In genomic region chr7:62463007-62463877, GRCm38 (mm10) we compare ENCODE assay signal across 7 mouse cellular contexts. TPM values are rescaled to one million over a fixed set of nuclear protein-coding genes. Genes with fewer than 3 reads are reported as not detected.
DNase-seq lines count a peak whose midpoint lies in the region; ATAC-seq and TF ChIP-seq lines count a peak whose summit lies in the region.

No protein-coding gene starts in this region.

- no peaks in the 10 kb centered on the region for H3K36me3 ChIP-seq in forebrain, embryonic 15.5 days
- H3K36me3 ChIP-seq in hindbrain, embryonic 16.5 days (ENCODE audit: control insufficient read depth, insufficient read depth, low read length): no peaks in the 10 kb centered on the region
- H3K36me3 ChIP-seq in liver, embryonic 16.5 days (ENCODE audit: control insufficient read depth, insufficient read depth): no peaks in the 10 kb centered on the region

- peak overlapping the region; percentile 46 for H3K4me3 ChIP-seq in lung, adult 2 months (replicated peaks; ENCODE audit: extremely low read depth, low read depth, low read length)
- peak overlapping the region; percentile 53 for H3K4me3 ChIP-seq in forebrain, embryonic 15.5 days
- H3K4me3 ChIP-seq in hindbrain, embryonic 16.5 days (ENCODE audit: low read length): peak overlapping the region; percentile 60
- H3K4me3 ChIP-seq in liver, embryonic 16.5 days (ENCODE audit: low read depth, low read length): peak overlapping the region; percentile 45

- peak overlapping the region; percentile 56 for H3K9ac ChIP-seq in forebrain, embryonic 15.5 days (replicated peaks)
- H3K9ac ChIP-seq in hindbrain, embryonic 16.5 days (ENCODE audit: low read depth, low read length): peak overlapping the region; percentile 64
- H3K9ac ChIP-seq in liver, embryonic 16.5 days (ENCODE audit: low read depth, low read length): no peak overlapping the region

- no peaks in the 10 kb centered on the region for H3K4me1 ChIP-seq in lung, adult 2 months (ENCODE audit: control insufficient read depth, insufficient read depth, low read length)
- H3K4me1 ChIP-seq in forebrain, embryonic 15.5 days: peaks cover 5% of the 10 kb centered on the region; the same call in 1 of the 2 replicates
- H3K4me1 ChIP-seq in hindbrain, embryonic 16.5 days (ENCODE audit: control insufficient read depth, insufficient read depth, low read depth, low read length): no peaks in the 10 kb centered on the region
- no peaks in the 10 kb centered on the region for H3K4me1 ChIP-seq in liver, embryonic 16.5 days (ENCODE audit: control insufficient read depth, low read depth, low read length)

- DNase-seq in lung, adult 2 months: peak; percentile 23
- DNase-seq in lung, adult 18-20 months: no peak
- DNase-seq in adrenal gland, postnatal 36 days: peak; percentile 18 to 34
- peak; percentile 17 for DNase-seq in right cerebral cortex, postnatal 25 days

- no peak for TF ChIP-seq CTCF in lung, adult 2 months (IDR thresholded peaks at IDR 0.05; ENCODE audit: insufficient read depth, low read length)

- TF ChIP-seq POLR2A in lung, adult 2 months (IDR thresholded peaks at IDR 0.05; ENCODE audit: borderline replicate concordance, extremely low read depth, low read depth, low read length): no peak

- WGBS in lung, adult 2 months: 25% methylated on average over 55 of the region's 55 CpGs
- 28% methylated on average over 55 of the region's 55 CpGs for WGBS in forebrain, embryonic 15.5 days
- WGBS in hindbrain, embryonic 16.5 days: 26% methylated on average over 44 of the region's 55 CpGs
- WGBS in liver, embryonic 16.5 days (ENCODE audit: insufficient replicate concordance): 24% methylated on average over 55 of the region's 55 CpGs

- ATAC-seq in forebrain, embryonic 15.5 days (replicated peaks): peak; percentile 36
- ATAC-seq in hindbrain, embryonic 16.5 days: peak; percentile 46
- ATAC-seq in liver, embryonic 16.5 days (ENCODE audit: low read depth): no peak

- peak overlapping the region; percentile 83 for H3K27ac ChIP-seq in forebrain, embryonic 15.5 days (replicated peaks)
- peak overlapping the region; percentile 75 for H3K27ac ChIP-seq in hindbrain, embryonic 16.5 days (ENCODE audit: low read depth, low read length)
- no peak overlapping the region for H3K27ac ChIP-seq in liver, embryonic 16.5 days (ENCODE audit: low read length)

- no peaks in the 10 kb centered on the region for H3K9me3 ChIP-seq in forebrain, embryonic 15.5 days
- peaks cover 13% of the 10 kb centered on the region for H3K9me3 ChIP-seq in hindbrain, embryonic 16.5 days (ENCODE audit: control insufficient read depth, low read length)
- no peaks in the 10 kb centered on the region for H3K9me3 ChIP-seq in liver, embryonic 16.5 days (replicated peaks; ENCODE audit: control insufficient read depth, low read length)

- no peaks in the 10 kb centered on the region for H3K27me3 ChIP-seq in forebrain, embryonic 15.5 days
- no peaks in the 10 kb centered on the region for H3K27me3 ChIP-seq in hindbrain, embryonic 16.5 days (replicated peaks; ENCODE audit: control insufficient read depth, insufficient read depth, low read length)
- H3K27me3 ChIP-seq in liver, embryonic 16.5 days (ENCODE audit: control insufficient read depth, insufficient read depth, low read depth, low read length): peaks cover 6% of the 10 kb centered on the region

- H3K4me2 ChIP-seq in forebrain, embryonic 15.5 days (replicated peaks): peak overlapping the region; percentile 65
- H3K4me2 ChIP-seq in hindbrain, embryonic 16.5 days (ENCODE audit: low read length): peak overlapping the region; percentile 79
- peak overlapping the region; percentile 59 for H3K4me2 ChIP-seq in liver, embryonic 16.5 days (ENCODE audit: low read depth, low read length)

RNA-seq across cellular contexts. Expression of gene Peg12, which starts 1.1 kb away (rescaled TPM):
- polyA plus RNA-seq in lung, adult 2 months (2012; rRNA removed): 1.3 and 1.7 TPM in 2 replicates
- total RNA-seq in adrenal gland, postnatal 36 days (2021): 1 to 10 TPM; 1.2 to 1.6 TPM
- 20.8 and 23.9 TPM in 2 replicates for polyA plus RNA-seq in forebrain, embryonic 15.5 days (2015; fragmentation: Nextera tagmentation; extraction: Ambion mirVana)
- 8.3 and 9.8 TPM in 2 replicates for polyA plus RNA-seq in hindbrain, embryonic 16.5 days (2015; fragmentation: Nextera tagmentation; extraction: Ambion mirVana)
- polyA plus RNA-seq in liver, embryonic 16.5 days (2015; fragmentation: Nextera tagmentation; extraction: Ambion mirVana): 1.3 TPM in 2 replicates

RNA-seq across cellular contexts. Expression of gene Mkrn3, which starts 43.3 kb away (rescaled TPM):
- 0.92 and 1.6 TPM in 2 replicates for polyA plus RNA-seq in lung, adult 2 months (2012; rRNA removed)
- total RNA-seq in adrenal gland, postnatal 36 days (2021): 1 to 10 TPM; 1.0 to 1.1 TPM
- 23.2 and 23.8 TPM in 2 replicates for polyA plus RNA-seq in forebrain, embryonic 15.5 days (2015; fragmentation: Nextera tagmentation; extraction: Ambion mirVana)
- 21.1 and 23.8 TPM in 2 replicates for polyA plus RNA-seq in hindbrain, embryonic 16.5 days (2015; fragmentation: Nextera tagmentation; extraction: Ambion mirVana)
- polyA plus RNA-seq in liver, embryonic 16.5 days (2015; fragmentation: Nextera tagmentation; extraction: Ambion mirVana): 0.22 and 0.28 TPM in 2 replicates

Comparison
In these comparisons a context has a peak if more than half of its experiments do, and no peak if none do; other contexts are left out.
1. DNase-seq: peak in lung, adult 2 months (single experiment), adrenal gland, postnatal 36 days (2 of 2) and right cerebral cortex, postnatal 25 days (single experiment); none in lung, adult 18-20 months (0 of 2).
2. Peak in every context shown above with its lines, with median percentiles within 50 percentile points of each other: H3K4me3 ChIP-seq and H3K4me2 ChIP-seq.